Mouse (Mus musculus): Measurements from ENCODE around the gene Esd. TPM values are rescaled to one million over a fixed set of nuclear protein-coding genes. Genes with fewer than 3 reads are reported as not detected.

Esd gene
- total RNA-seq (2021): 10 to 100 TPM; 96.6 to 97.5 TPM

- peak; percentile 85 to 88 for DNase-seq
Observed at GRCm38 (mm10) chr14:74732079-74732783, at the start of gene Esd. TSS of gene Esd (plus strand) at chr14:74732297.

- DNase-seq: no peak
Observed at GRCm38 (mm10) chr14:74684298-74684978, 47.7 kb upstream of the Esd start.

- no peak for DNase-seq
Observed at GRCm38 (mm10) chr14:74691963-74692362, 40.1 kb upstream of the Esd start.

GRCm38 (mm10) chr14:74696766-74697165, 35.3 kb upstream of the Esd start:
- no peak for DNase-seq

- no peak for DNase-seq
Observed at GRCm38 (mm10) chr14:74697432-74697831, 34.7 kb upstream of the Esd start.

- no peak for DNase-seq
Observed at GRCm38 (mm10) chr14:74699241-74699640, 32.9 kb upstream of the Esd start.

- DNase-seq: no peak
Observed at GRCm38 (mm10) chr14:74703930-74704329, 28.2 kb upstream of the Esd start.

- peak in 1 of 2 experiments; percentile 10 for DNase-seq
Observed at GRCm38 (mm10) chr14:74709054-74709453, 23.0 kb upstream of the Esd start.

- no peak for DNase-seq
Observed at GRCm38 (mm10) chr14:74723541-74723940, 8.6 kb upstream of the Esd start.

- no peak for DNase-seq
Observed at GRCm38 (mm10) chr14:74731221-74732078, 647 bp upstream of the Esd start.

GRCm38 (mm10) chr14:74733397-74733796, 1.3 kb downstream of the Esd start:
- DNase-seq: no peak

GRCm38 (mm10) chr14:74735471-74735870, 3.4 kb downstream of the Esd start:
- DNase-seq: no peak

GRCm38 (mm10) chr14:74736850-74737249, 4.8 kb downstream of the Esd start:
- DNase-seq: no peak

- DNase-seq: peak; percentile 45 to 48
Observed at GRCm38 (mm10) chr14:74764191-74764918, 32.3 kb downstream of the Esd start.

- DNase-seq: no peak
Observed at GRCm38 (mm10) chr14:74767892-74768291, 35.8 kb downstream of the Esd start.

GRCm38 (mm10) chr14:74774046-74774619, 42.0 kb downstream of the Esd start:
- no peak for DNase-seq

GRCm38 (mm10) chr14:74784243-74784934, 52.3 kb downstream of the Esd start:
- DNase-seq: no peak

GRCm38 (mm10) chr14:74787717-74788116, 55.6 kb downstream of the Esd start:
- DNase-seq: no peak

GRCm38 (mm10) chr14:74788766-74789165, 56.7 kb downstream of the Esd start:
- DNase-seq: no peak

- no peak for DNase-seq
Observed at GRCm38 (mm10) chr14:74790535-74790934, 58.4 kb downstream of the Esd start.

GRCm38 (mm10) chr14:74792793-74793192, 60.7 kb downstream of the Esd start:
- DNase-seq: no peak
